7 mouse cellular contexts compared by ENCODE assay signal in genomic region chr3:88334029-88334658, GRCm38 (mm10). TPM values are rescaled to one million over a fixed set of nuclear protein-coding genes. Genes with fewer than 3 reads are reported as not detected.
DNase-seq lines count a peak whose midpoint lies in the region; ATAC-seq and TF ChIP-seq lines count a peak whose summit lies in the region.

No protein-coding gene starts in this region.

- dilution Hi-C loops in CH12.LX (cut with MboI; ENCODE audit: extremely low pct_ligation_motif_present, extremely low pct_unique_long_range_greater_than_20kb, low sequenced_read_pairs) = no loop called here

- no peak for ATAC-seq in G1E (ENCODE audit: extremely low read depth, insufficient number of reproducible peaks, low FRiP score, poor library complexity, severe bottlenecking)
- no peak for ATAC-seq in kidney, embryonic 15.5 days (replicated peaks; ENCODE audit: low FRiP score)
- no peak for ATAC-seq in liver, postnatal 0 days
- ATAC-seq in megakaryocyte-erythroid progenitor cell, adult 5-6 weeks (replicated peaks; ENCODE audit: low FRiP score, low TSS enrichment, poor library complexity, severe bottlenecking) = no peak

- in situ Hi-C loops in CH12.LX (cut with MboI; ENCODE audit: low pct_ligation_motif_present, low pct_unique_long_range_greater_than_20kb, low sequenced_read_pairs) = loop anchor here (5.0 kb wide), 1 partner anchor 37 kb away; the partner anchor contains the start of genes Cct3 and Tsacc

- 43% methylated on average over 12 of the region's 12 CpGs for WGBS in kidney, embryonic 15.5 days
- 59% methylated on average over 12 of the region's 12 CpGs for WGBS in liver, postnatal 0 days (ENCODE audit: insufficient replicate concordance)

- H3K4me3 ChIP-seq in CH12.LX (replicated peaks in 1 of 3; ENCODE audit: low read depth in 2 of 3, low read length in 2 of 3, poor library complexity in 1 of 3) = peak overlapping the region in 1 of 3 experiments; percentile 10
- peak overlapping the region; percentile 4; the same call in 1 of the 2 replicates for H3K4me3 ChIP-seq in G1E (ENCODE audit: low read depth, low read length)
- H3K4me3 ChIP-seq in kidney, embryonic 15.5 days (replicated peaks) = peak overlapping the region; percentile 81
- H3K4me3 ChIP-seq in liver, postnatal 0 days (ENCODE audit: low read depth, low read length) = 0 out of 2 replicates have a peak overlapping the region, but pooled peaks have one; percentile 92

- no peak for TF ChIP-seq RAD21 in CH12.LX (IDR thresholded peaks at IDR 0.05; ENCODE audit: low read depth, low read length)

- H3K9me3 ChIP-seq in CH12.LX (replicated peaks; ENCODE audit: low read length) = no peaks in the 10 kb centered on the region
- H3K9me3 ChIP-seq in G1E (replicated peaks) = no peaks in the 10 kb centered on the region
- no peaks in the 10 kb centered on the region for H3K9me3 ChIP-seq in kidney, embryonic 15.5 days (replicated peaks)
- H3K9me3 ChIP-seq in liver, postnatal 0 days (ENCODE audit: low read length) = no peaks in the 10 kb centered on the region

- DNase-seq in CH12.LX (ENCODE audit: extremely low read depth) (no peak), G1E (ENCODE audit: low spot score) (peak; percentile 25)
- DNase-seq in liver, postnatal 0 days = no peak
- no peak for DNase-seq in embryo, embryonic 9.5 days (ENCODE audit: extremely low spot score)
- no peak for DNase-seq in spleen, postnatal 36 days (ENCODE audit: low spot score in 2 of 2)

- H3K36me3 ChIP-seq in CH12.LX (replicated peaks in 1 of 2; ENCODE audit: control insufficient read depth in 1 of 2, insufficient read depth in 1 of 2, low read length in 1 of 2) (peaks cover 13 to 39% of the 10 kb centered on the region in 2 experiments), G1E (replicated peaks) (peaks cover 51% of the 10 kb centered on the region)
- peaks cover 13% of the 10 kb centered on the region for H3K36me3 ChIP-seq in kidney, embryonic 15.5 days
- peaks cover 4% of the 10 kb centered on the region; the same call in 1 of the 2 replicates for H3K36me3 ChIP-seq in liver, postnatal 0 days (replicated peaks; ENCODE audit: insufficient read depth, low read length)

- TF ChIP-seq POLR2A in CH12.LX (IDR thresholded peaks at IDR 0.05; ENCODE audit: low read depth, low read length) = no peak

- peaks cover 29% of the 10 kb centered on the region for H3K79me2 ChIP-seq in CH12.LX (replicated peaks; ENCODE audit: control insufficient read depth, extremely low read depth, insufficient read depth, poor library complexity, severe bottlenecking)

- no peak for TF ChIP-seq CTCF in CH12.LX (conservative IDR thresholded peaks at IDR 0.05 in 1 of 2, IDR thresholded peaks at IDR 0.05 in 1 of 2; ENCODE audit: low read depth in 2 of 2, low read length in 2 of 2)
- no peak for TF ChIP-seq CTCF in G1E (IDR thresholded peaks at IDR 0.05; ENCODE audit: low read depth, low read length)
- no peak for TF ChIP-seq CTCF in liver, postnatal 0 days (IDR thresholded peaks at IDR 0.05; ENCODE audit: low read depth)

- no peak for TF ChIP-seq EP300 in CH12.LX (IDR thresholded peaks at IDR 0.05; ENCODE audit: low read length)
- no peak for TF ChIP-seq EP300 in liver, postnatal 0 days (IDR thresholded peaks at IDR 0.05; ENCODE audit: low read depth)

- H3K9ac ChIP-seq in CH12.LX (ENCODE audit: insufficient read depth, low read depth) = no peak overlapping the region
- 0 out of 2 replicates have a peak overlapping the region, but pooled peaks have one; percentile 14 for H3K9ac ChIP-seq in kidney, embryonic 15.5 days
- H3K9ac ChIP-seq in liver, postnatal 0 days (replicated peaks) = peak overlapping the region; percentile 41

- H3K27ac ChIP-seq in CH12.LX (ENCODE audit: insufficient read depth, low read depth) = peak overlapping the region; percentile 10; the same call in 1 of the 2 replicates
- H3K27ac ChIP-seq in kidney, embryonic 15.5 days = peak overlapping the region; percentile 96
- H3K27ac ChIP-seq in liver, postnatal 0 days (ENCODE audit: low read depth) = peak overlapping the region; percentile 34; the same call in 1 of the 2 replicates

- H3K4me2 ChIP-seq in CH12.LX (ENCODE audit: insufficient read depth, low read depth, poor library complexity, severe bottlenecking) = peak overlapping the region; percentile 47; the same call in 1 of the 2 replicates
- peak overlapping the region; percentile 65 for H3K4me2 ChIP-seq in kidney, embryonic 15.5 days
- peak overlapping the region; percentile 78 for H3K4me2 ChIP-seq in liver, postnatal 0 days (ENCODE audit: low read depth, low read length)

- H3K27me3 ChIP-seq in CH12.LX (replicated peaks) (no peaks in the 10 kb centered on the region), G1E (ENCODE audit: insufficient read depth, low read length) (no peaks in the 10 kb centered on the region)
- H3K27me3 ChIP-seq in kidney, embryonic 15.5 days = no peaks in the 10 kb centered on the region
- H3K27me3 ChIP-seq in liver, postnatal 0 days (ENCODE audit: insufficient read depth, low read length) = no peaks in the 10 kb centered on the region

- H3K4me1 ChIP-seq in CH12.LX (ENCODE audit: control insufficient read depth in 1 of 2, insufficient read depth in 2 of 2) = peaks cover 16 to 34% of the 10 kb centered on the region in 2 experiments
- peaks cover 44% of the 10 kb centered on the region for H3K4me1 ChIP-seq in G1E (ENCODE audit: insufficient read depth, low read depth, low read length)
- peaks cover 39% of the 10 kb centered on the region for H3K4me1 ChIP-seq in kidney, embryonic 15.5 days
- H3K4me1 ChIP-seq in liver, postnatal 0 days (ENCODE audit: insufficient read depth) = peaks cover 33% of the 10 kb centered on the region

TF ChIP-seq in CH12.LX, 34 proteins besides CTCF, POLR2A, EP300 and RAD21 (continues in another document):
- TF ChIP-seq BHLHE40 (IDR thresholded peaks at IDR 0.05; ENCODE audit: low read depth, low read length) (no peak), GABPA (IDR thresholded peaks at IDR 0.05; ENCODE audit: insufficient replicate concordance, low read depth, low read length) (no peak), MAX (IDR thresholded peaks at IDR 0.05; ENCODE audit: low read length) (no peak), ZMIZ1 (IDR thresholded peaks at IDR 0.05; ENCODE audit: low read depth, low read length) (no peak)

RNA-seq across cellular contexts. Expression of gene Tmem79, which starts 1.8 kb away (rescaled TPM):
- total RNA-seq in CH12.LX (2012; rRNA removed) (3.2 and 3.4 TPM in 2 replicates), CH12.LX (2014; rRNA removed) (1.0 and 1.6 TPM in 2 replicates), G1E (2014; fragmentation: Nextera tagmentation) (3.8 and 8.1 TPM in 2 replicates), G1E (2017) (1.1 and 1.6 TPM in 2 replicates)
- polyA plus RNA-seq in CH12.LX (2012; ENCODE audit: insufficient read length, low read depth) (3.5 and 3.7 TPM in 2 replicates), G1E (2012) (1.3 and 2.7 TPM in 2 replicates)
- polyA plus RNA-seq in kidney, embryonic 15.5 days (2015; fragmentation: Nextera tagmentation; extraction: Ambion mirVana) = 5.2 and 6.6 TPM in 2 replicates
- polyA plus RNA-seq in liver, postnatal 0 days (2015; fragmentation: Nextera tagmentation; extraction: Ambion mirVana) = 1.4 TPM in 2 replicates
- 1.7 and 7.8 TPM in 2 replicates for total RNA-seq in megakaryocyte-erythroid progenitor cell, adult 5-6 weeks (2014; fragmentation: Nextera tagmentation)
- total RNA-seq in megakaryocyte-erythroid progenitor cell, adult 5-6 weeks (2017) = 1.4 and 2.0 TPM in 2 replicates

RNA-seq across cellular contexts. Expression of gene Smg5, which starts 1.9 kb away (rescaled TPM):
- total RNA-seq in CH12.LX (2012; rRNA removed) (58.3 and 65.9 TPM in 2 replicates), CH12.LX (2014; rRNA removed) (43.7 and 44.8 TPM in 2 replicates), G1E (2014; fragmentation: Nextera tagmentation) (47.5 and 59.3 TPM in 2 replicates), G1E (2017) (53.9 and 57.6 TPM in 2 replicates)
- polyA plus RNA-seq in CH12.LX (2012; ENCODE audit: insufficient read length, low read depth) (77.0 and 81.6 TPM in 2 replicates), G1E (2012) (56.8 and 78.5 TPM in 2 replicates)
- polyA plus RNA-seq in kidney, embryonic 15.5 days (2015; fragmentation: Nextera tagmentation; extraction: Ambion mirVana) = 56.3 and 63.1 TPM in 2 replicates
- polyA plus RNA-seq in liver, postnatal 0 days (2015; fragmentation: Nextera tagmentation; extraction: Ambion mirVana) = 9.9 and 11.8 TPM in 2 replicates
- 40.7 and 57.5 TPM in 2 replicates for total RNA-seq in megakaryocyte-erythroid progenitor cell, adult 5-6 weeks (2014; fragmentation: Nextera tagmentation)
- 39.0 and 40.9 TPM in 2 replicates for total RNA-seq in megakaryocyte-erythroid progenitor cell, adult 5-6 weeks (2017)

RNA-seq across cellular contexts. Expression of gene Glmp, which starts 9.3 kb away (rescaled TPM):
- total RNA-seq in CH12.LX (2012; rRNA removed) = 67.4 and 75.6 TPM in 2 replicates
- total RNA-seq in CH12.LX (2014; rRNA removed) = 37.8 and 42.7 TPM in 2 replicates
- polyA plus RNA-seq in CH12.LX (2012; ENCODE audit: insufficient read length, low read depth) = 134 and 163 TPM in 2 replicates
- total RNA-seq in G1E (2014; fragmentation: Nextera tagmentation) = 119 and 123 TPM in 2 replicates
- 65.7 and 89.1 TPM in 2 replicates for total RNA-seq in G1E (2017)
- polyA plus RNA-seq in G1E (2012) = 31.4 and 67.5 TPM in 2 replicates
- polyA plus RNA-seq in kidney, embryonic 15.5 days (2015; fragmentation: Nextera tagmentation; extraction: Ambion mirVana) = 226 and 234 TPM in 2 replicates
- 111 and 114 TPM in 2 replicates for polyA plus RNA-seq in liver, postnatal 0 days (2015; fragmentation: Nextera tagmentation; extraction: Ambion mirVana)
- 39.2 and 70.5 TPM in 2 replicates for total RNA-seq in megakaryocyte-erythroid progenitor cell, adult 5-6 weeks (2014; fragmentation: Nextera tagmentation)
- total RNA-seq in megakaryocyte-erythroid progenitor cell, adult 5-6 weeks (2017) = 7.0 and 19.7 TPM in 2 replicates

RNA-seq across cellular contexts. Expression of gene Paqr6, which starts 30.2 kb away (rescaled TPM):
- total RNA-seq in CH12.LX (2012; rRNA removed) = 0.08 and 0.13 TPM in 2 replicates
- not detected in 2 replicates for total RNA-seq in CH12.LX (2014; rRNA removed)
- 0.21 and 0.42 TPM in 2 replicates for polyA plus RNA-seq in CH12.LX (2012; ENCODE audit: insufficient read length, low read depth)
- not detected in 2 replicates for total RNA-seq in G1E (2014; fragmentation: Nextera tagmentation)
- total RNA-seq in G1E (2017) = 0.12 and 0.38 TPM in 2 replicates
- polyA plus RNA-seq in G1E (2012) = not detected in 2 replicates
- 11.9 and 14.5 TPM in 2 replicates for polyA plus RNA-seq in kidney, embryonic 15.5 days (2015; fragmentation: Nextera tagmentation; extraction: Ambion mirVana)
- 1.7 and 2.0 TPM in 2 replicates for polyA plus RNA-seq in liver, postnatal 0 days (2015; fragmentation: Nextera tagmentation; extraction: Ambion mirVana)
- not detected in 2 replicates for total RNA-seq in megakaryocyte-erythroid progenitor cell, adult 5-6 weeks (2014; fragmentation: Nextera tagmentation)
- total RNA-seq in megakaryocyte-erythroid progenitor cell, adult 5-6 weeks (2017) = not detected in 2 replicates

RNA-seq across cellular contexts. Expression of gene Cct3, which starts 37.2 kb away (rescaled TPM):
- total RNA-seq in CH12.LX (2012; rRNA removed) (755 and 1,009 TPM in 2 replicates), CH12.LX (2014; rRNA removed) (742 and 817 TPM in 2 replicates), G1E (2014; fragmentation: Nextera tagmentation) (213 and 234 TPM in 2 replicates), G1E (2017) (292 and 314 TPM in 2 replicates)
- polyA plus RNA-seq in CH12.LX (2012; ENCODE audit: insufficient read length, low read depth) (546 and 579 TPM in 2 replicates), G1E (2012) (27.9 and 28.7 TPM in 2 replicates)
- polyA plus RNA-seq in kidney, embryonic 15.5 days (2015; fragmentation: Nextera tagmentation; extraction: Ambion mirVana) = 587 and 599 TPM in 2 replicates
- 138 and 151 TPM in 2 replicates for polyA plus RNA-seq in liver, postnatal 0 days (2015; fragmentation: Nextera tagmentation; extraction: Ambion mirVana)
- total RNA-seq in megakaryocyte-erythroid progenitor cell, adult 5-6 weeks (2014; fragmentation: Nextera tagmentation) = 703 and 802 TPM in 2 replicates
- total RNA-seq in megakaryocyte-erythroid progenitor cell, adult 5-6 weeks (2017) = 484 and 489 TPM in 2 replicates

Comparison
In these comparisons a context has a peak if more than half of its experiments do, and no peak if none do; other contexts are left out.
1. H3K27ac ChIP-seq: peak in every context shown above with its lines; median percentile 96 in kidney, embryonic 15.5 days; 34 in liver, postnatal 0 days; 10 in CH12.LX.